Mouse (Mus musculus) liver, embryonic 14.5 days (tissue): Measurements from ENCODE around the gene Olfr157. TPM values are rescaled to one million over a fixed set of nuclear protein-coding genes. Genes with fewer than 3 reads are reported as not detected.

ENCODE experiments used
- ATAC-seq: fragments of 200-750 bp; cut with Nextera tagmentation; 2 replicates; pipeline ENCODE4 v1.8.0; 2017; ENCODE audit warnings: moderate number of reproducible peaks, mild to moderate bottlenecking, moderate library complexity; ENCODE audit not compliant: insufficient read depth
- DNase-seq, 3 experiments: peaks; one replicate each; pipeline ENCODE4 v3.0.0-alpha.2; 2012 to 2013; ENCODE audit warnings: low read depth in 3 of 3, low spot score in 3 of 3
- H3K27ac ChIP-seq: fragments of 300-500 bp; sonication (generic); 2 replicates; pipeline ENCODE4 v1.5.1; 2014; ENCODE audit warnings: moderate library complexity, mild to moderate bottlenecking, control low read depth, inconsistent platforms
- H3K27me3 ChIP-seq: fragments of 300-500 bp; sonication (generic); 2 replicates; pipeline ENCODE4 v1.6.1; 2014; ENCODE audit warnings: mild to moderate bottlenecking, low read length, moderate library complexity; ENCODE audit not compliant: control insufficient read depth, insufficient read depth
- H3K36me3 ChIP-seq: fragments of 300-500 bp; sonication (generic); replicated peaks from 2 replicates; pipeline ENCODE4 v1.6.1; 2014; ENCODE audit warnings: low read depth; ENCODE audit not compliant: control insufficient read depth, insufficient read depth
- H3K4me1 ChIP-seq, 2 experiments: fragments of 200-500 bp in 1 of 2; fragments of 300-500 bp in 1 of 2; sonication (generic) in 1 of 2; replicated peaks; 2 replicates each; pipeline ENCODE4 v1.6.1; 2012 to 2014; ENCODE audit warnings: antibody characterized with exemption in 1 of 2, inconsistent platforms in 1 of 2, low read length in 1 of 2; ENCODE audit not compliant: control insufficient read depth in 2 of 2, insufficient read depth in 2 of 2
- H3K4me2 ChIP-seq: fragments of 300-500 bp; sonication (generic); 2 replicates; pipeline ENCODE4 v1.6.1; 2014; ENCODE audit warnings: low read depth, mild to moderate bottlenecking, control low read depth, moderate library complexity
- H3K4me3 ChIP-seq, 2 experiments: fragments of 200-500 bp in 1 of 2; fragments of 300-500 bp in 1 of 2; sonication (generic) in 1 of 2; 2 replicates each; pipeline ENCODE4 v1.5.1; 2012 to 2014; ENCODE audit warnings: low read depth in 2 of 2, low read length in 2 of 2, mild to moderate bottlenecking in 2 of 2, control low read depth in 1 of 2, inconsistent platforms in 1 of 2, moderate library complexity in 1 of 2; ENCODE audit not compliant: insufficient read depth in 1 of 2
- H3K9ac ChIP-seq: fragments of 300-500 bp; sonication (generic); replicated peaks from 2 replicates; pipeline ENCODE4 v1.6.1; 2014; ENCODE audit warnings: mild to moderate bottlenecking, control low read depth, moderate library complexity
- H3K9me3 ChIP-seq: fragments of 300-500 bp; sonication (generic); 2 replicates; pipeline ENCODE4 v1.6.1; 2016; ENCODE audit warnings: low read length, mixed read lengths; ENCODE audit not compliant: control insufficient read depth
- CTCF ChIP-seq: IDR thresholded peaks from 2 replicates; pipeline ENCODE4 v1.5.1; 2016; ENCODE audit warnings: antibody characterized with exemption, low read depth, control low read depth
- EP300 ChIP-seq: IDR thresholded peaks from 2 replicates; pipeline ENCODE4 v1.6.1; 2016; ENCODE audit warnings: antibody characterized with exemption, low read depth
- WGBS: fragments of 180-500 bp; shearing (Covaris S2); extraction: QIAGEN DNeasy Blood & Tissue Kit; methylation state at CpG from one replicate; pipeline ENCODE4 v1.1.7; 2014; ENCODE audit not compliant: insufficient replicate concordance; 5-methylcytosine and 5-hydroxymethylcytosine counted together
- polyA plus RNA-seq, 2 experiments: library from polyadenylated mRNA; depleted of rRNA in 1 of 2; stranded (reverse) in 1 of 2; unstranded in 1 of 2; fragments of >200 nt; fragmentation: Nextera tagmentation in 1 of 2; extraction: Ambion mirVana in 1 of 2; gene quantifications; 2 replicates each; pipeline versions ENCODE4 v1.2.1 to v1.2.3; 2012 to 2014

Olfr157 gene
- polyA plus RNA-seq, 2 experiments, result not detected

GRCm38 (mm10) chr4:43875919-43876411 is 36.0 kb upstream of the Olfr157 start:
- peak overlapping the region; percentile 78 for H3K4me2 ChIP-seq
- H3K9me3 ChIP-seq, result no peaks in the 10 kb centered on the region
- H3K27ac ChIP-seq, result no peak overlapping the region
- DNase-seq (no peak), ATAC-seq (peak; percentile 21; the same call in 1 of the 2 replicates)
- 0 out of 4 replicates have a peak, but pooled peaks cover 0 to 4% of the 10 kb centered on the region in 2 experiments for H3K4me1 ChIP-seq
- no peak for TF ChIP-seq CTCF
- H3K36me3 ChIP-seq, result no peaks in the 10 kb centered on the region
- H3K27me3 ChIP-seq, result no peaks in the 10 kb centered on the region; the same call in 1 of the 2 replicates
- peak overlapping the region; percentile 63 to 68 for H3K4me3 ChIP-seq
- peak overlapping the region; percentile 31 for H3K9ac ChIP-seq
- WGBS, result under 1% methylated on average over 20 of the region's 20 CpGs

GRCm38 (mm10) chr4:43875160-43875918 is 35.3 kb upstream of the Olfr157 start, which contains the start of gene Reck:
Reck (plus strand) TSS chr4:43875530.
- Histone ChIP-seq H3K27me3 (no peaks in the 10 kb centered on the region; the same call in 1 of the 2 replicates), H3K4me1 (0 out of 4 replicates have a peak, but pooled peaks cover 0 to 4% of the 10 kb centered on the region in 2 experiments), H3K27ac (no peak within 1 kb of the TSS), H3K4me3 (peak within 1 kb of the TSS; percentile 63 to 68), H3K9me3 (no peaks in the 10 kb centered on the region), H3K36me3 (no peaks in the 10 kb centered on the region), H3K4me2 (peak within 1 kb of the TSS; percentile 78), H3K9ac (peak within 1 kb of the TSS; percentile 31)
- ATAC-seq (peak; percentile 86), DNase-seq (peak; percentile 14 to 44 (median 31))
- 1% methylated on average over 73 of the region's 73 CpGs for WGBS
- TF ChIP-seq CTCF (no peak), EP300 (no peak)

- H3K4me2 ChIP-seq, result no peak overlapping the region
- no peak overlapping the region for H3K27ac ChIP-seq
- 0 out of 4 replicates have a peak, but pooled peaks cover 0 to 4% of the 10 kb centered on the region in 2 experiments for H3K4me1 ChIP-seq
- no peak for DNase-seq
- H3K4me3 ChIP-seq, result no peak overlapping the region
- 31% methylated on average over 7 of the region's 7 CpGs for WGBS
- no peak for ATAC-seq
- no peaks in the 10 kb centered on the region for H3K9me3 ChIP-seq
- no peaks in the 10 kb centered on the region; the same call in 1 of the 2 replicates for H3K27me3 ChIP-seq
- no peaks in the 10 kb centered on the region for H3K36me3 ChIP-seq
- TF ChIP-seq CTCF (no peak), EP300 (no peak)
- H3K9ac ChIP-seq, result no peak overlapping the region
Observed at GRCm38 (mm10) chr4:43874501-43874900, 34.5 kb upstream of the Olfr157 start.

- Histone ChIP-seq H3K4me1 (no peaks in the 10 kb centered on the region), H3K4me2 (no peak overlapping the region), H3K36me3 (no peaks in the 10 kb centered on the region), H3K27me3 (no peaks in the 10 kb centered on the region), H3K9me3 (no peaks in the 10 kb centered on the region), H3K4me3 (no peak overlapping the region), H3K27ac (no peak overlapping the region), H3K9ac (no peak overlapping the region)
- DNase-seq, result no peak
- no peak for TF ChIP-seq CTCF
- TF ChIP-seq EP300, result no peak
- 76% methylated on average over 10 of the region's 10 CpGs for WGBS
- no peak for ATAC-seq
Observed at GRCm38 (mm10) chr4:43869821-43870220, 29.8 kb upstream of the Olfr157 start.

GRCm38 (mm10) chr4:43863298-43863697 is 23.3 kb upstream of the Olfr157 start:
- Histone ChIP-seq H3K9me3 (no peaks in the 10 kb centered on the region), H3K9ac (no peak overlapping the region), H3K4me3 (no peak overlapping the region), H3K4me2 (no peak overlapping the region), H3K36me3 (no peaks in the 10 kb centered on the region), H3K27me3 (no peaks in the 10 kb centered on the region), H3K27ac (no peak overlapping the region), H3K4me1 (no peaks in the 10 kb centered on the region)
- DNase-seq (no peak), ATAC-seq (no peak)
- WGBS, result 41% methylated on average over 4 of the region's 4 CpGs
- TF ChIP-seq EP300, result no peak
